Mouse (Mus musculus) heart, embryonic 11.5 days (tissue): ENCODE results near the gene Heatr5b. TPM values are rescaled to one million over a fixed set of nuclear protein-coding genes. Genes with fewer than 3 reads are reported as not detected.

ENCODE experiments used
- ATAC-seq: fragments of 200-750 bp; cut with Nextera tagmentation; replicated peaks from 2 replicates; pipeline ENCODE4 v1.8.0; 2017; ENCODE audit warnings: moderate library complexity; ENCODE audit not compliant: insufficient number of reproducible peaks, low FRiP score, low TSS enrichment
- H3K27ac ChIP-seq: fragments of 300-500 bp; sonication (generic); 2 replicates; pipeline ENCODE4 v1.5.1; 2014; ENCODE audit warnings: mild to moderate bottlenecking, low read depth, low read length
- H3K27me3 ChIP-seq: fragments of 300-500 bp; sonication (generic); 2 replicates; pipeline ENCODE4 v1.6.1; 2014; ENCODE audit warnings: mild to moderate bottlenecking, low read length, mixed read lengths; ENCODE audit not compliant: control insufficient read depth, insufficient read depth
- H3K36me3 ChIP-seq: fragments of 300-500 bp; sonication (generic); 2 replicates; pipeline ENCODE4 v1.6.1; 2014; ENCODE audit warnings: mild to moderate bottlenecking, low read length, moderate library complexity, mixed read lengths; ENCODE audit not compliant: control insufficient read depth, insufficient read depth
- H3K4me1 ChIP-seq: fragments of 300-500 bp; sonication (generic); 2 replicates; pipeline ENCODE4 v1.6.1; 2014; ENCODE audit warnings: low read length; ENCODE audit not compliant: control insufficient read depth, insufficient read depth
- H3K4me2 ChIP-seq: fragments of 300-500 bp; sonication (generic); 2 replicates; pipeline ENCODE4 v1.6.1; 2014; ENCODE audit warnings: mild to moderate bottlenecking, moderate library complexity
- H3K4me3 ChIP-seq: fragments of 300-500 bp; sonication (generic); 2 replicates; pipeline ENCODE4 v1.5.1; 2014; ENCODE audit warnings: low read depth, low read length
- H3K9ac ChIP-seq: fragments of 300-500 bp; sonication (generic); 2 replicates; pipeline ENCODE4 v1.6.1; 2014; ENCODE audit warnings: mild to moderate bottlenecking, low read depth, low read length, moderate library complexity
- H3K9me3 ChIP-seq: fragments of 300-500 bp; sonication (generic); replicated peaks from 2 replicates; pipeline ENCODE4 v1.6.1; 2016; ENCODE audit warnings: low read length; ENCODE audit not compliant: control insufficient read depth
- WGBS: fragments of 180-500 bp; shearing (Covaris S2); extraction: QIAGEN DNeasy Blood & Tissue Kit; methylation state at CpG from one replicate; pipeline ENCODE4 v1.1.7; 2014; ENCODE audit not compliant: insufficient replicate concordance; 5-methylcytosine and 5-hydroxymethylcytosine counted together
- polyA plus RNA-seq: library from polyadenylated mRNA; unstranded; fragments of >200 nt; fragmentation: Nextera tagmentation; extraction: Ambion mirVana; gene quantifications from 2 replicates; pipeline ENCODE4 v1.2.1, GENCODE M21; 2014

The Heatr5b gene
- polyA plus RNA-seq, 1 experiment from 2014 or later, result 16.9 TPM

- Histone ChIP-seq H3K4me2 (no peak overlapping the region), H3K4me1 (no peaks in the 10 kb centered on the region), H3K27ac (no peak overlapping the region), H3K4me3 (no peak overlapping the region), H3K36me3 (peaks cover 15% of the 10 kb centered on the region; the same call in 1 of the 2 replicates), H3K9ac (no peak overlapping the region), H3K27me3 (no peaks in the 10 kb centered on the region), H3K9me3 (no peaks in the 10 kb centered on the region)
- ATAC-seq, result no peak
- 68% methylated on average over 17 of the region's 17 CpGs for WGBS
Observed at GRCm38 (mm10) chr17:78752938-78753655, 82.1 kb downstream of the Heatr5b start.

DNA sequence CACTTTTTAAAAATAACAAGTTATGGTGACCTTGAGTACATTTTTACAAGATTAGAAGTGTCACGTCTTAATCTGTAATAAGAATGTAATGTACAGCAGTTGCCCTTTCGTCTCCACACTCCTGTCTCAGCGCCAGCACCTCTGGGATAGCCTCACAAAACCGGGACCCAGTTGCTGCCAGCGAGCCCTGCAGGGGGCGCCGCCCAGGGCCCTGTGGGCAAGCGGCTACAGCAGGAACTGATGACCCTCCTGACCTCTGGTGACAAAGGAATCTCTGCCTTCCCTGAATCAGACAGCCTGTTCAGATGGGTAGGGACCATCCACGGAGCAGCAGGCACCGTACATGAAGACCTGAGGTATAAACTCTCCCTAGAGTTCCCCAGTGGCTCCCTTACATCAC, 83.1 kb downstream of the Heatr5b start:
- H3K9ac ChIP-seq, result no peak overlapping the region
- no peak for ATAC-seq
- peaks cover 10% of the 10 kb centered on the region; the same call in 1 of the 2 replicates for H3K36me3 ChIP-seq
- no peak overlapping the region for H3K27ac ChIP-seq
- WGBS, result 55% methylated on average over 10 of the region's 10 CpGs
- H3K4me3 ChIP-seq, result no peak overlapping the region
- H3K9me3 ChIP-seq, result no peaks in the 10 kb centered on the region
- no peaks in the 10 kb centered on the region for H3K27me3 ChIP-seq
- no peak overlapping the region for H3K4me2 ChIP-seq
- H3K4me1 ChIP-seq, result no peaks in the 10 kb centered on the region

- no peaks in the 10 kb centered on the region for H3K27me3 ChIP-seq
- H3K4me2 ChIP-seq, result no peak overlapping the region
- no peak for ATAC-seq
- H3K4me1 ChIP-seq, result no peaks in the 10 kb centered on the region
- H3K9me3 ChIP-seq, result no peaks in the 10 kb centered on the region
- no peak overlapping the region for H3K27ac ChIP-seq
- no peak overlapping the region for H3K9ac ChIP-seq
- 0 out of 2 replicates have a peak, but pooled peaks cover 5% of the 10 kb centered on the region for H3K36me3 ChIP-seq
- H3K4me3 ChIP-seq, result no peak overlapping the region
- 88% methylated on average over 9 of the region's 9 CpGs for WGBS
Observed at GRCm38 (mm10) chr17:78748440-78748839, 86.7 kb downstream of the Heatr5b start.

- no peak for ATAC-seq
- 34% methylated on average over 1 of the region's 1 CpGs for WGBS
Observed at GRCm38 (mm10) chr17:78738416-78738815, 96.7 kb downstream of the Heatr5b start.

DNA sequence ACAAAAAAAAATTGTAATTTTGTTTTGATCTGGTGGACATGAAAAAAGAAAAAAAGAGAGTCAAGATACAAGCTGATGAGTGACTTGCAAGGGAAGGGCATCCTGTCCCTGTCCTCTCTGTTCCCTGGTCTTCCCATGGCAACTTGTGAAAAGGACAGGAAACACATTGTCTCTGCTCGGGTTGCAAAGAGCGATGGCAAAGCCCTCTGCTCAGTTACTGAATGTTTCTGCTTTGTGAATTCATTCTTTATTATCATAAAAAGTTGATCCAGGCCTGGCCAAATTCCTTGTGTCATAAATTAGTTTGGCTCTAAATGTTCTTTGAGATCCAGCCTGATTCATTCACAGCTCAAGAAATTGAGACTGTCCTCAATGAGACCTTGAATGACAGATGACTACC, 97.4 kb downstream of the Heatr5b start:
- no peaks in the 10 kb centered on the region for H3K9me3 ChIP-seq
- no peak overlapping the region for H3K4me3 ChIP-seq
- no peak for ATAC-seq
- H3K27ac ChIP-seq, result 0 out of 2 replicates have a peak overlapping the region, but pooled peaks have one; percentile 15
- H3K36me3 ChIP-seq, result no peaks in the 10 kb centered on the region
- no peak overlapping the region for H3K4me2 ChIP-seq
- H3K9ac ChIP-seq, result no peak overlapping the region
- no peaks in the 10 kb centered on the region for H3K27me3 ChIP-seq
- peaks cover 19% of the 10 kb centered on the region for H3K4me1 ChIP-seq
- WGBS, result 47% methylated on average over 2 of the region's 2 CpGs

More at GRCm38 (mm10) chr17:78738416-78738815, 96.7 kb downstream of the Heatr5b start:
- H3K4me3 ChIP-seq, result no peak overlapping the region
- no peaks in the 10 kb centered on the region for H3K36me3 ChIP-seq
- peaks cover 14% of the 10 kb centered on the region; the same call in 1 of the 2 replicates for H3K4me1 ChIP-seq
- H3K27me3 ChIP-seq, result no peaks in the 10 kb centered on the region
- H3K4me2 ChIP-seq, result no peak overlapping the region
- no peaks in the 10 kb centered on the region for H3K9me3 ChIP-seq
- H3K9ac ChIP-seq, result no peak overlapping the region
- no peak overlapping the region for H3K27ac ChIP-seq

DNA sequence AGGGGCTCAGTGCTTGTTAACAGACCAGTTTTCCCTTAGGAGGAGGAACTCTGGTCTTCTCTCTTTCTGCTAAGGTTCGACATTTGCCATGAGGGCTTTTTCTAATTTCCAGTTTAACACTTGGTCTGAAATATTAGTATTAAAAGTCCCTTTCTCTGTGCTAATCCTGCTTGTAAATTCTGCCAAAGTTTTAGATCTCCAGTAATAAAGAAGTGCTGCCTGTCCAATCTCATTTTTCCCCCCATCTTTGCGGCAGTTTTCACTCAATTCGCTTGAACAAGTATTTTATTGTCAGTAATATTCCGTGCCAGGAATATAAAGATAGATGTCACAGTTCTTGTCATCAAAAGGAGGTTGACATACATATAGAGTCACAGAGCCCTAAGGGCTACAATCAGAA, 98.1 kb downstream of the Heatr5b start, which contains the start of gene Strn:
Gene Strn (minus strand): TSS at position 101 of the 400 bp plus-strand sequence.
- Histone ChIP-seq H3K9ac (peak within 1 kb of the TSS; percentile 98), H3K27ac (peak within 1 kb of the TSS; percentile 96), H3K4me3 (peak within 1 kb of the TSS; percentile 93), H3K36me3 (no peaks in the 10 kb centered on the region), H3K27me3 (no peaks in the 10 kb centered on the region), H3K4me2 (peak within 1 kb of the TSS; percentile 82), H3K4me1 (peaks cover 22% of the 10 kb centered on the region), H3K9me3 (no peaks in the 10 kb centered on the region)
- no peak for ATAC-seq
- WGBS, result 39% methylated on average over 4 of the region's 4 CpGs

- under 1% methylated on average over 51 of the region's 60 CpGs for WGBS
- ATAC-seq, result peak; percentile 98
- peak overlapping the region; percentile 82 for H3K4me2 ChIP-seq
- peak overlapping the region; percentile 98 for H3K9ac ChIP-seq
- peak overlapping the region; percentile 93 for H3K4me3 ChIP-seq
- no peaks in the 10 kb centered on the region for H3K9me3 ChIP-seq
- H3K27me3 ChIP-seq, result no peaks in the 10 kb centered on the region
- peaks cover 24% of the 10 kb centered on the region for H3K4me1 ChIP-seq
- peak overlapping the region; percentile 96 for H3K27ac ChIP-seq
- no peaks in the 10 kb centered on the region for H3K36me3 ChIP-seq
Observed at GRCm38 (mm10) chr17:78736473-78736988, 98.6 kb downstream of the Heatr5b start.

DNA sequence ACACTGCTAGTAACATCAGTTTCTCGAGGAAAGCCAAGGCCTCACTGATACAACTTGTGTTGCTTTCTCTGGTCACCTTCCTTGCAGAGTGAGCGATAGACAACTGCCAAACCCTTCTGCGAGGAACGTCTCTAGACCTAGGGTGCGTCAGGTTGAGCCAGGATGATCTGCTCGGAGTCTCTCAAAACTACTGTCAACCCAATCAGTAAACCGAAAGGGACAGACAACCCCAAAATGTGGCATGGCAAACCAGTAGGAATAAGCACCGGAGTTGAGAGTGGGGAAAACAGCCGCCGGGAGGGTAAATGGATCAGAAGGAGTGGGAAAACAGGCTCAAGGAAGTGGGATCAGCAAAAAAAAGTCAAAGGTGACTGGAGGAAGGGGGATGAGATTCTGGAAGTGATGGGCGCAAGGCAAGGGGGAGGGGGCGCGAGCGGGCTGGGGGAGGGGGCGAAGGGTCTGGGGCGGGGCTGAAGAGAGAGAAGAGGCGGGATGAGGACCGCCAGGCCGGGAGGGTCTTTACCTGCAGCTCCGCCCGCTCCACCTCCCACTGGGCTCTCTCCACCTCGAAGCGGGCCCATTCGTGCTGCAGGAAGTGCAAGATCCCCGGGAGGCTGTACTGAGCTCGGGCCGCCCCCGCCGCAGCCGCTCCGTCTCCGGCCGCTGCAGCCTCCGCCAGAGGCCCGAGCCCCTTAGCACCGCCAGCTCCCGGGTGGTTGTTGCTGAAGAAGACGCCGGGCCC, 99.3 kb downstream of the Heatr5b start:
- H3K9ac ChIP-seq, result peak overlapping the region; percentile 98
- peak overlapping the region; percentile 82 for H3K4me2 ChIP-seq
- peak overlapping the region; percentile 96 for H3K27ac ChIP-seq
- H3K9me3 ChIP-seq, result no peaks in the 10 kb centered on the region
- H3K4me1 ChIP-seq, result peaks cover 24% of the 10 kb centered on the region
- WGBS, result under 1% methylated on average over 37 of the region's 39 CpGs
- peak; percentile 75 for ATAC-seq
- peak overlapping the region; percentile 93 for H3K4me3 ChIP-seq
- no peaks in the 10 kb centered on the region for H3K27me3 ChIP-seq
- H3K36me3 ChIP-seq, result no peaks in the 10 kb centered on the region
